Mouse (Mus musculus): ENCODE measurements around the gene Amigo3.

Gene Amigo3

DNA sequence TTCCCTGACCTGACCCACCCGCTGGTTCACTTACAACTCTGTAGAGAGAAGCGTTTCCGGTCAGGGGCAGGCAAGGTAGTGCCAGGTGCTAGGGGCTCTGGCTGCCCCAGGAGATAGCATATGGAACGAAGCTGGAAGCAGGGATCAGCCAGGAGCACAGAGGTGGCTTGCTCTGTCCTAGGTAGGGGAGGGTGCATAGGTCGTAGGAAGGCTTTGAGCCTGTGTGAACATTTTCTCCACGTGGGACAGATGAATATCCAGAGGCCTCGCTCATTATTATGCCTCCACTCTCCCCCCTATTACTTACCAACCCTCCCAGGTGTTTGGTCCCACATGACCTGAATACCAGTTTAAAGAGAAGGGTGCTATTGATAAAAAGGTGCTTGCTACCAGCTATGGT, 548 bp upstream of the Amigo3 start:
- no peak for DNase-seq (ENCODE audit: low spot score)

DNA sequence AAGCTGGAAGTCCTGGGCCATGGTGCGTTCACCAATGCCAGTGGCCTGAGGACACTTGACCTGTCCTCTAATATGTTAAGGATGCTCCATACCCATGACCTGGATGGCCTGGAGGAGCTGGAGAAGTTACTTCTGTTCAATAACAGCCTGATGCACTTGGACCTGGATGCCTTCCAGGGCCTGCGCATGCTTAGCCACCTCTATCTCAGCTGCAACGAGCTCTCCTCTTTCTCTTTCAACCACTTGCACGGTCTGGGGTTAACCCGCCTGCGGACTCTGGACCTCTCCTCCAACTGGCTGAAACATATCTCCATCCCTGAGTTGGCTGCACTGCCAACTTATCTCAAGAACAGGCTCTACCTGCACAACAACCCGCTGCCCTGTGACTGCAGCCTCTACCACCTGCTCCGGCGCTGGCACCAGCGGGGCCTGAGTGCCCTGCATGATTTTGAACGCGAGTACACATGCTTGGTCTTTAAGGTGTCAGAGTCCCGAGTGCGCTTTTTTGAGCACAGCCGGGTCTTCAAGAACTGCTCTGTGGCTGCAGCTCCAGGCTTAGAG, 786 bp downstream of the Amigo3 start:
- DNase-seq (ENCODE audit: low spot score): no peak

DNA sequence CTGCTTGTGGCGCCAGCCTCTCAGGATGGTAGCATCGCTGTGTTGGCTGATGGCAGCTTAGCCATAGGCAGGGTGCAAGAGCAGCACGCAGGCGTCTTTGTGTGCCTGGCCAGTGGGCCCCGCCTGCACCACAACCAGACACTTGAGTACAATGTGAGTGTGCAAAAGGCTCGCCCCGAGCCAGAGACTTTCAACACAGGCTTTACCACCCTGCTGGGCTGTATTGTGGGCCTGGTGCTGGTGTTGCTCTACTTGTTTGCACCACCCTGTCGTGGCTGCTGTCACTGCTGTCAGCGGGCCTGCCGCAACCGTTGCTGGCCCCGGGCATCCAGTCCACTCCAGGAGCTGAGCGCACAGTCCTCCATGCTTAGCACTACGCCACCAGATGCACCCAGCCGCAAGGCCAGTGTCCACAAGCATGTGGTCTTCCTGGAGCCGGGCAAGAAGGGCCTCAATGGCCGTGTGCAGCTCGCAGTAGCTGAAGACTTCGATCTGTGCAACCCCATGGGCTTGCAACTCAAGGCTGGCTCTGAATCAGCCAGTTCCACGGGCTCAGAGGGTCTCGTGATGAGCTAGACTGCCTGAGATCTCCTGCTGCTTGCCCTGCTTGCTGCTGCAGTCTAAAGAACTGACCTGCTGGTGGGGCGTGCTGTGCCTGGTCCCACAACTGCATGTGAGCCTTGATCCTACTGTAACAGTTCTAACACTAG, 1.5 kb downstream of the Amigo3 start:
- no peak for DNase-seq (ENCODE audit: low spot score)

DNA sequence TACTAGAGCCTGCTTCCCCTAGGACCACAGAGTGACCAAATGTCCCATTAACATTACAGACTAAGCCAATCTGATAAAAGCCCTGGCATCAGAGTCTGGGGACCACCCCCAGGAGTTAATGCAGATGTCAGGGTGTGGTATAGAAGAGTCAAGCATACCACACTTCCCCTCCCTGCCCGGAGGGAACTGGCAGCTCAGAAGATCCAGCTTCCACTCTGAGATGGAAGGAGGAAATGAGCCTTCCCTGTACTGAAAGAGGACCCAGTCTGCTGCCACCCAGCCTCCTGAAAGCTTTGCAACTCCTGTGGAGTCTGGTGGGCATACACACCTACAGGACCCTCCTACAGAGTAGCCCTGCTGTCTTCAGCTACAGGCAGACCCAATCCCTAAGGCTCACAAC, 2.1 kb downstream of the Amigo3 start:
- no peak for DNase-seq (ENCODE audit: low spot score)

DNA sequence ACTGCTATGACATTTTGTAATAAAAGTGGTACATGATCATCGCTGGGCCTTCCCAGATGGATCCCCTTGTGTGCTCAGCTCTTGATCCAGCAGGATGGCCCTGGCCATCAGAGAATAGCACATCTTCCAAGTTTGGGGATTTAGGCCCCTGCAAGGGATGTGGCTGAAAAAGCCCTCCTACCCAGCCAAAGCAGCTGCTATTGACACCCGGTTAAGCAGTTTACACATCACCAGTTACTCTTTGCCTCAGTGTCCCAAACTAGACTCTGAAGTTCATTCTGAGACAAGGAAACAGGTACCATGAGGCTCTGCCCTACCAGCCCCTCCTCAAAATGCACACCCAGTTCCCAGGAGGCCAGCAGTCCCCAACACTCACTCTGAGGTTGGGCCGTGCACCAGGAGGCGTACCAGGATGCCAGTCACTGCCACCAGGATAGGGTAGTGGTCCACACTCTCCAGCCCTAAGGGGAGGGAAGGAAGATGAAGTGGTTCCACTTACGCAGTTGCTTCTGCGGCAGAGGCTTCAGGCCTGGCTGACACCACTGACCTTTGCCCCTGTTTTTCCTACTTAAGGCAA, 2.8 kb downstream of the Amigo3 start:
- no peak for DNase-seq (ENCODE audit: low spot score)

DNA sequence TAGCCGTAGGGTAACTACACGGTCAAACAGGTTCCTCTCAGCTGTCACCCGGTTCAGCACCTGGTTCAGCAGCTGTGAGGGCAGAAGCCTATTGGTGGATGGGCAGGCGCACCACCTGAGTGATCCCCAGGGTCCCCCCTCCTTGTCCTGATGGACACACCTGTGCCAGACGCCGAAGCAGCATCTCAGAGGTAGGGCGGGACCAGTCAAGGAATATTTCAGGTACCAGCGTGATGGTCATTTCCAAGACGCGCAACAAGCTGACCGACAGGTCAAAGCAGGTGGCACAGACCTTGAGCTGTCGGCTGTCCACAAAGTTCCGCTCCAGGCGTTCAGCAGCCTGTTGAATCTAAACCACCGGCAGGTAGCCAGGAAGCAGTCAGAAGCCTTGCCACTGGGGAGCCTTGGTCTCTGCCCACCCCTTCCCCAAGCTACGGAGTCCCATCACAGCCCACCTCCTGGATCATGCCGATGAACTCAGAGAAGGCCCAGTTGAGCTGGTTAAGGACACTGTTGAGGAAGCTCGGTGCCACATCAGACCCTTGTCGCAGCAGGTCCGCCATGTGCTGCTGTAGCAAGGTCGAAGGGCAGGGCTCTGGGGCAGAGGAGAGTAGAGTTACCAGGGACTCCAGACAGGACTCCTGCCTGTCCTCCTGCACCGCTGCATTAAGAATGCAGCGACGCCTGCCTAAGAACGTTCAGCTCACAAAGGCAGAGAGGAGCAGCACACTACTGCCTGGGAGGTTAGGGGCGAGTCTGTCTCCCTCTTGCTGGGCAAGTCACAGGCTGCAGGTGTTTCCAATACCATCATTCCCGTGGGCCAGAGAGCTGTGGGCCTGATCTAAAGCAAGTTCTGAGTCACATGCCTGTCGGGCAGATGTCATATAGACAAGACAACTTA, 3.7 kb downstream of the Amigo3 start:
- DNase-seq (ENCODE audit: low spot score): no peak

DNA sequence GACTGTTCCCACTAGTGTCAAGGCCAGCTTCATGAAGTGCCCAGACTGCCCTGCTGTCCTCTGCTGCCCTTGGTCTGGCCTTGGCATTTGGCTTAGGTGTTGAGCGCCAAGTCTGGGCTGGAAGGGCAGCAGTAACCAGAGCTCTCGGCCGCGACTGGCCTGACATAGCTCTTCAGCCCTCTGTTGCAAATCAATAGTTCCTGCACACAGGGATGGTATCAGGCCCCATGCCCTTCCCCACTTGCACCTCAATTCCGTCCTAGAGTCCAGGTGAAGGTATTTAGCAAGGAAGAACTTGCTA, 4.3 kb downstream of the Amigo3 start:
- DNase-seq (ENCODE audit: low spot score): no peak

DNA sequence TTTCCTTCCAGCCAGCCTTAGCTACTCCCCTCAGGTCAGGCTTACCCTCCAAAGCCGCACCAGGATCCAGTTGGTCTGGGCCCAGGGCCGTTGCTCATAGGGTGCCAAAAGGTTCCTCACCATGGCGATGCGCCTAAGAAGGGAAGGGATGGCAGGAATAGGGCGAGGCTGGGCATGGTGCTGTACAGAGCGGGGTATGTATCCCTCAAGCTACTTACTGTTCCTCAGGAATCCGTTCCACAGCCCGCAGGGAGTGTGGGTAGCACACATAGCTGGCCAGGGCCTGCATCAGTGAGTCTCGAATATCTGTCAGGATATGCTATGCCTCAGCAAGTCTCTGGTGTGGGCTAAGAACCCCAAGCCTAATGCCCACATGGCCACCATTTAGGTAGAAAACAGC, 5.3 kb downstream of the Amigo3 start:
- DNase-seq (ENCODE audit: low spot score): no peak

DNA sequence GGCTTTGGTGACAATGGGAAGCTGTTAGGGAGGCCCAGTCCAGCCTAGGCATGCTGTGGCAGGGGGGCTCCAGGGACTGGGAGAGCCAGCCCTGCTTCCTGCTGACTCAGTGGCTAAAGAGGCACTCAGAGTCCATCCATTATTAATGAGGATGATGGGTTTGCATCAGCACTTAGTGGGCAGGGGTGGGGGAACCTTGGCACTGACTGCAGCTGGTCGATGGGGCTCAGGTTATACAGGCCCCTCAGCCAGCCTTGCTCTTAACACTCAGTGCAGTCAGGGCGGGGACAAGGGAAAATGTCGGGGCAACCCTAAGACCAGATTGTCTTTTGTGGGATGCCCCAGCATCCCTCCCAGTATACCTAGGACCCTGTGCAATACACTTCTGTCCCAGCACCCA, 9.2 kb downstream of the Amigo3 start:
- DNase-seq (ENCODE audit: low spot score): no peak

DNA sequence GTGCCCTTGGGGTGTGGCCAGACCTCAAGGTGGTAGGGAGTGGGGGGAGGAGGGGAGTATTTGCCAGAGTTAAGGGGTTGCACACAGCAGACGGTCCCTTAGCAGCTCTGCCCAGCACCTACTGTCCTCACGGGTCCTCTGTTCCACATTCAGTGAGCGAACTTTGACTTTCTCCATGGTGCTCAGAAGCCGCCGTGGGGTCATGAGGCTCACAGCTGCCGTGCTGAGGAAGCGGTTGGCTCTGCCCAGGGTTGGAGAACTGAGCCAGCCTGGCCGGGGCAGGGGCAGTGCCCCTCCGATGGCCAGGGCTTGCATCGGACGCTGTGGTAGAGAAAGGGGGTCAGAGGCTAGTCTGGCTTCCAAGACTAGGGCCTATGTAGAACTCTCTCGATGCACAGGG, 10.4 kb downstream of the Amigo3 start:
- no peak for DNase-seq (ENCODE audit: low spot score)

DNA sequence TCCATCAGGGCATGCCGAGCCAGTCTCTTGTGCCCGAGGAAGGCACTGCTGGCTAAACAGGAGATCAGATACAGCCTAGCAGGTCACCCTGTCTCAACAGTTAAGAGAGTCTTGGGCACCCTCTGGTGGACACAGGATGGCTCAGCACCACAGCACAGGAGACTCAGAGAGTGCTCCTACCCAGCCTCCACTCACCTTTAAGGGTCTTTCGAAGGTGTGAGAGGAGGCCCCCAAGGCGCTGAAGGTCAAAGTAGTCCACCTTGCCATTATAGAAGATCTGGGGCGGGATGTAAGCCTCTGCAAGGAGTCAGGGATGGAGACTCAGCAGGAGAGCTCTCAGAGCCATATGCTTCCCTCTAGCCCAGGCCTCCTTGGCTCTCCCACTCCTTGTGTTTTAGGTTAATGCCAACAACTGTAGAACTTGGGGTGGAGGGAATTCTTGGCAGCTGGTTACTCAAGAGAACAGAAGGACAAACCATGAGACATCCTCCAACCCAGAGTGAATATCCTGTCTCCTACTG, 12.6 kb downstream of the Amigo3 start:
- no peak for DNase-seq (ENCODE audit: low spot score)

DNA sequence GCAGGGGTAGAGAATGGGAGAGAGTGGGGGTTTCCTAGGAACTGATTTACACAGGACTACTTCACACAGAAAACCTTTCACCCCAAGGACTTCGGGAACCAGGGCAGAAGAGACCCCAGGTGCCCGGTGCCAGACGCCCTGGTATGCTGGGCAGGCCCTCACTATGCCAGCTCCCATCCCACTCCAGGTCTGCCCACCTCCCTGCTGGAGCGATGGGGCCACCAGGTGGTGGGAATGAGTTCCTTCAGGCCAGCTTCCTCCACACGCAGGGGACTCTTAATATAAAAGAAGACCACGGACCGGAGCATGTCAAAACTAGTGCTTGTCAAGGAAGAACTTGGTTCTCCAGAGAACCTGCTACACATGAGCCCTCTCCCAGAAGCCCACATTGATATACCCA, 14.2 kb downstream of the Amigo3 start:
- DNase-seq (ENCODE audit: low spot score): no peak

DNA sequence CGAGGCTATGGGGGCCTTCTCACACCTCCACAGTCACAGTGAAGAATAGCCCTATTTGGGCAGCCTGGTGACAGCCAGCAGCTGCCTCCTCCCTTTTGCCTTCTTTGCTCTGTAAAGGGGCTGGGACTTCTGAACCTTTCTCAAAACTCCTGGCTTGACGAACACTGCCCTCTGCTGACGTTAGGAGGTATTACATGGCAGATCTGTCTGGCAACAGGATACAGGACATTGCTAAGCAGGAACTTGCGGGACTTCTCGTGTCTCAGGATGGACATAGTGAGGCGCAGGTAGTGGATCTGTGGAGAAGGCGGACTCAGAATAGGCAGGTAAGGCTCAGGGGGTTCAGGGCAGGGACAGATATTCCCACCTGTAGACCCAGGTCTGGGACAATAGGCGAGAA, 14.9 kb downstream of the Amigo3 start:
- DNase-seq (ENCODE audit: low spot score): peak; percentile 78

DNA sequence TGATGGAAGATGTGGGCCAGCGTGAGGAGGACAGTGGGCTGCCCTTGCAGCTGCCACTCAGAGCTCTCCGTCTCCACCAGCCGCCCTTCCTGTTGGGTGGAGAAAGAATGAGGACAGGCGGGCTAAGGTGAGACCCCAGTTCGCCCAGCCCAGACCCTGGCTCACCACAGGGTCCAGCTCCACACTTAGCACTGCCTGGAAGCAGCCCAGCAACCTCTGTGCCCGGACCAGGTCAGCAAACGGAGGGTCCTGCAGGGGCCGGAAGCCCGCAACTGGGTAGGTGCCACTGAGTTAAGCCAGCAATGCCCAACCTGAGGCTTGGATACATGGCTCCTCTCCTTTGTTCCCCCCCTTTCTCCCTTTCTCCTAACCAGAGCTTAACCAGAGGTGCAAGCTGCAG, 16.0 kb downstream of the Amigo3 start:
- DNase-seq (ENCODE audit: low spot score): no peak

DNA sequence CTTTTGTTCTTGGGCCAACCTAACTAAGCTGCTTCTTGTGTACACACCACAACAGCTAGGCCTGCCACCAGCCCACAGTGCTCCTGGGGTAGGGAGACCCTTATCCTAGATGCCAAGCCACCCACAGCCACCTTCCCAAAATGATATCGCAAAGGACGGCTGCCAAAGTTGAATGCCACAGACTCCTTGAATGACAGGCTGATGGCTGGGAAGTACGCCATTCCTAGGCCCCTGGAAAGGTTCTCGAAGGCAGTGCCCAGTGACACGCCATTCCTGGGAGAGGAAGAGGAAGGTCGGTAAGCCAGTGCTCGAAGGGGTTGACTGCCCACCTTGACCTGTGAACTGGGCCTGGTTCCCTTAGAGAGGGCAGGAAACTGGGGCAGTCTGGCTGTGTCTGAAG, 16.6 kb downstream of the Amigo3 start:
- no peak for DNase-seq (ENCODE audit: low spot score)

DNA sequence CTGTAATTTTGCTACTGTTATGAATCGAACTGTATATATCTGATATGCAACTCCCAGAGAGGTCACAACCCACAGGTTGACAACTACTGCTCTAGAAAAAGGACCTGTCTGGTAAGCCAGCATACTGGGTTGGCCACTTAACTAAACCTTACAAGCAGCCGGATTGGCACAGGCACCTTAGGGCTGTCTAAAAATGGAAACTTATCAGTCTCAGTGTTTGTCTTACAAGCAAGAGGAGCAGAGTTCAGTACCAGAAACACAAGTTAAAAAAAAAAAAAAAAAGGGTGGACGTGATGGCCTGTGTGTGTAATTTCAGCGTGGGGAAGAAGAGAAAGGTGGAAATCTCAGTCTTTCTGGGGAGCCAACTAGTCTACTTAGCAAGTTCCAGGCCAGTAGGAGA, 18.8 kb downstream of the Amigo3 start:
- DNase-seq (ENCODE audit: low spot score): no peak

DNA sequence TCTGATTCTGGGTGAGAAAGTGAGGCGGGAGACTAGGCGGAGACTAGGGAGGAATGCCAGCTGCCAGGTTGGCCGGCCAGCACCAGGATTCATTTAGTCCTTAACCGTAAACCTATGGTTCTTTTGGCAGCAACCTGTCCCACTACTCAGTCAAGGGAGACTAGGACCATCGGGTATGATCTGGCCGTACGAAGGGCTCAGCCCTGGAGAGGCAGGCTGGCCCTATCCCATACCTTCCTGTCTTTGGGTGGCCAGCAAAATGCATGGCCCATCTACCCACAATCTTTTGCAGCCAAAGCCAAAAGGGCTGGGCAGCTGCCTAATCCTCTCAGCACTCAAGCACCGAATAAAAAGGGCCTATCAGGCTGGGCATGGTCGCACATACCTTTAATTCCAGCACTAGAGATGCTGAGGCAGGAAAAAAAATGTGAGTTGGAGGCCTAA, 19.5 kb downstream of the Amigo3 start:
- DNase-seq (ENCODE audit: low spot score): no peak

DNA sequence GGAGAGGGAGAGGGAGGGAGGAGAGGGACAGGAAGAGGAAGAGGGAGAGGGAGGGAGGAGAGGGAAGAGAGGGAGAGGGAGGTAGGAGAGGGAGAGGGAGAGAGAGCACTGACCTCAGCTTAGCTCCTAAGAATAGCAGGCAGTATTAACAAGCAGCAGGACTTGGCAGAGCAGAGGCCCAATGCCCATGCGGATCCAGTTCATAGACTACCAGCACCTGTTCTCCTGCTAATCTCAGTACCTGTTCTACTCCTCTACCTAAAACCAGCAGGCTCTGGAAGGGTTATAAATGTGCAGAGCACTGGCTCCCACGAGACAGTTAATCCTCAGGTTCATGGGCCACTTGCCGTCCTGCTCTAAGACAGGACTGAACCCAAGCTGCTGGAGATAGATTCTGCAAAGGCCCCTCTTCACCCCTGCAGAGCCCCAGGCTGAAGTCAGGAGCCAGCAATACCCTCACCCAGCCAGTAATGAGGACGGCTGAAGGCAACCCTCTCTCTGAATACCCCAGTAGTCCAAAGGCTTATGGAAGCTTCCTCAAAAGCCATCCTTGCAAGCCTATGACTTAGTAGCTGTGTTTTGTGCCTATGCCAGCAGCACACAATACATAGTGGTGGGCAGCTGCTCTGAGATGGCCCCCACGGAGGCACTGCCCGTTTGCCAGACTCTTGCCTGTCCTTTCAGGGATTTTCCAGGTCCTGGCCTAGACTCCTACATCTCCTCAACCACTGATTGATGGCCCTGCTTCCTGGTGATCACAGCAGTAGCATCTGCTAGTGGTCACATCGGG, 20.4 kb downstream of the Amigo3 start:
- DNase-seq (ENCODE audit: low spot score): no peak

DNA sequence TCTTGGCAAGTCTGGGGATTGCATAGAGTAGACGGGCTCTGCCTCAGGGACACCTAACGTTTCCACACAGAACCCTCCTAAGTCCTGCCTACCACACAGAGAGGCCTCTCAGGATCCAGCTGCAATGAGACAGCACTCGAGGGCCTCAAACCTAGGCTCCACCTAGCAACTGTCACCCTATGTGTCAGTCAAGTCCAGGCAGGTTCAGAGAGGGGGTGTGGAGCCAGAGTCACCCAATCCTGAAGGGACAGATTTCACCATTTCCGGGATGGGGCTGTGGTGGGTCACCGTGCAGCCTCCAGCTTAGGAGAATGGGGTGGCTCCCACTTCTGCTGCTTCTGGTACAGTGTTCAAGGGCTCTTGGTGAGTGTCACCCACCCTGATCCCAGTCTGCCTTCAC, 27.2 kb downstream of the Amigo3 start, which contains the start of gene Mst1:
Mst1 (plus strand) TSS at position 269 of the 400 bp plus-strand sequence.
- DNase-seq (ENCODE audit: low spot score): no peak

DNA sequence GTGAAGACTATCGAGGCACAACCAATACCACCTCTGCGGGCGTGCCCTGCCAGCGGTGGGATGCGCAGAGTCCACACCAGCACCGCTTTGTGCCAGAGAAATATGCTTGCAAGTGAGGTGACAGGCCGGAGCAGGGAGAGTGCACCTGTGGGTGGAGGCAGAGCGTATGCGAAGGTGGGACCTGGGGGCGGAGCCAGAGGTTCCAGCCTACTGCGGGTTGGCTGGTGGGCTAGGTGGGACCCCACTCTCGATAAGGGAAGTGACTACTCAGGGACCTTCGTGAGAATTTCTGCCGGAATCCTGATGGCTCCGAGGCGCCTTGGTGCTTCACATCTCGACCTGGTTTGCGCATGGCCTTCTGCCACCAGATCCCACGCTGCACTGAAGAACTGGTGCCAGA, 29.6 kb downstream of the Amigo3 start:
- no peak for DNase-seq (ENCODE audit: low spot score)

DNA sequence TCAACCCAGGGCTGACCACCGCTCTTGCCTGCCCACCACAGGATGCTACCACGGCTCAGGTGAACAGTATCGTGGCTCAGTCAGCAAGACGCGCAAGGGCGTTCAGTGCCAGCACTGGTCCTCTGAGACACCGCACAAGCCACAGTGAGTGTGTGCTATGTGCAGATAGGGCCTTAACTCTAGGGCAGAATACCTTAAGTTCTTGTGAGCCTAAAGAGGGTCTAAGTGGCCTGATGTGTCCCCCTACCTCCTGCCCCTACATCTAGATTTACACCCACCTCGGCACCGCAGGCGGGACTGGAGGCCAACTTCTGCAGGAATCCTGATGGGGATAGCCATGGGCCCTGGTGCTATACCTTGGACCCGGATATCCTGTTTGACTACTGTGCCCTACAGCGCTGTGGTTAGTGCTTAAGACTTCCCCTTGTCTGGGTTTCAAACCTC, 30.1 kb downstream of the Amigo3 start, which contains the start of gene Rnf123:
Rnf123 (minus strand) TSS at position 359 of the 444 bp plus-strand sequence.
- DNase-seq (ENCODE audit: low spot score): no peak

DNA sequence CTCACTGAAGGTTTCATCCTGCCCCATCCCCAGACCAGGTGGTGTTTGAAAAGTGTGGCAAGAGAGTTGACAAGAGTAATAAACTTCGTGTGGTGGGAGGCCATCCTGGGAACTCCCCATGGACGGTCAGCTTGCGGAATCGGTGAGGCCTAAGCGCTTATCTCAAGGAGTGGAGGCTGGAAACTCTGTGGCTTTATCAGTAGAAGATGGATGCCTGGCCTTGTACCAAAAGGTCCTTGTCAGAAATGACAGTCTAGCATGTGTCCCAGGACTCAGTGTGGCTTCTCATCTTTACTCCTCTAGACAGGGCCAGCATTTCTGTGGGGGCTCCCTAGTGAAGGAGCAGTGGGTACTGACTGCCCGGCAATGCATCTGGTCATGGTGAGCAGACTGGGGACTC, 30.6 kb downstream of the Amigo3 start:
- no peak for DNase-seq (ENCODE audit: low spot score)

Data from yolk sac, embryonic 10.5 days (tissue).